Mouse (Mus musculus) heart, adult 2 months (tissue): ENCODE results near the gene Col4a2. TPM values are rescaled to one million over a fixed set of nuclear protein-coding genes. Genes with fewer than 3 reads are reported as not detected.

Experiments
- DNase-seq, 2 experiments: peaks; one replicate each; pipeline ENCODE4 v3.0.0; 2021
- H3K27ac ChIP-seq: fragments of 200-600 bp; 2 replicates; pipeline ENCODE4 v1.8.1; 2022
- H3K27me3 ChIP-seq: fragments of 200-500 bp; 2 replicates; pipeline ENCODE4 v1.6.1; 2012; ENCODE audit warnings: mild to moderate bottlenecking, low read length, inconsistent platforms, mixed read lengths; ENCODE audit not compliant: control insufficient read depth, insufficient read depth
- H3K36me3 ChIP-seq: fragments of 200-500 bp; 2 replicates; pipeline ENCODE4 v1.6.1; 2012; ENCODE audit warnings: low read length, inconsistent platforms; ENCODE audit not compliant: control insufficient read depth, insufficient read depth
- H3K4me1 ChIP-seq: fragments of 200-500 bp; 2 replicates; pipeline ENCODE4 v1.6.1; 2011; ENCODE audit warnings: low read length; ENCODE audit not compliant: control insufficient read depth, insufficient read depth
- H3K4me3 ChIP-seq: fragments of 200-600 bp; 2 replicates; pipeline ENCODE4 v1.8.1; 2022
- H3K79me2 ChIP-seq: fragments of 200-500 bp; replicated peaks from 2 replicates; pipeline ENCODE4 v1.6.1; 2012; ENCODE audit warnings: mild to moderate bottlenecking, inconsistent platforms, low read length, moderate library complexity, mixed read lengths; ENCODE audit not compliant: control insufficient read depth, insufficient read depth
- H3K9ac ChIP-seq: fragments of 200-500 bp; 2 replicates; pipeline ENCODE4 v1.6.1; 2012; ENCODE audit warnings: low read depth, mild to moderate bottlenecking, control low read depth, inconsistent platforms, low read length, mixed read lengths
- CTCF ChIP-seq: fragments of 200-600 bp; IDR thresholded peaks from 2 replicates; pipeline ENCODE4 v1.8.1; 2022; ENCODE audit warnings: antibody characterized with exemption, mild to moderate bottlenecking, moderate library complexity
- EP300 ChIP-seq: fragments of 200-500 bp; IDR thresholded peaks from 2 replicates; pipeline ENCODE4 v1.6.1; 2011; ENCODE audit warnings: low read depth, low read length, control low read depth; ENCODE audit not compliant: insufficient read depth
- POLR2A ChIP-seq: fragments of 200-500 bp; IDR thresholded peaks from 2 replicates; pipeline ENCODE4 v1.6.1; 2011; ENCODE audit warnings: mild to moderate bottlenecking, low read depth, low read length, control low read depth; ENCODE audit not compliant: insufficient read depth
- WGBS: fragments of 180-500 bp; shearing (Covaris S2); methylation state at CpG from one replicate; pipeline ENCODE4 v1.1.7; 2018; 5-methylcytosine and 5-hydroxymethylcytosine counted together
- intact Hi-C: fragments of 180-260 bp; cut with DNase I; formaldehyde crosslinking; loops from one replicate; pipeline ENCODE4 v1.15.1; 2025
- polyA plus RNA-seq: library from polyadenylated mRNA; depleted of rRNA; stranded (reverse); fragments of >200 nt; gene quantifications from 2 replicates; pipeline ENCODE4 v1.2.3, GENCODE M21; 2012
- total RNA-seq, 2 experiments: library from RNA; stranded (reverse); gene quantifications; 2 replicates each; pipeline ENCODE4 v1.2.3; 2021

The Col4a2 gene
- total and polyA plus RNA-seq, 3 experiments = 104 to 172 (median 139) TPM

GRCm38 (mm10) chr8:11272205-11272604 is 40.4 kb upstream of the Col4a2 start:
- peaks cover 43% of the 10 kb centered on the region for H3K36me3 ChIP-seq
- H3K9ac ChIP-seq = no peak overlapping the region
- H3K27me3 ChIP-seq = no peaks in the 10 kb centered on the region
- TF ChIP-seq POLR2A = no peak
- TF ChIP-seq EP300 = 0 out of 2 replicates have a peak, but pooled peaks have one; percentile 16
- TF ChIP-seq CTCF = no peak
- intact Hi-C loops = no loop called here
- no peak overlapping the region for H3K4me3 ChIP-seq
- H3K27ac ChIP-seq = peak overlapping the region; percentile 67
- WGBS = 40% methylated on average over 6 of the region's 6 CpGs
- peaks cover 52% of the 10 kb centered on the region for H3K4me1 ChIP-seq
- H3K79me2 ChIP-seq = peaks cover 3% of the 10 kb centered on the region; the same call in 1 of the 2 replicates
- no peak for DNase-seq

- H3K79me2 ChIP-seq = peaks cover 2% of the 10 kb centered on the region; the same call in 1 of the 2 replicates
- H3K36me3 ChIP-seq = peaks cover 38% of the 10 kb centered on the region
- peak overlapping the region; percentile 67 for H3K27ac ChIP-seq
- TF ChIP-seq EP300 (peak; percentile 67; the same call in 1 of the 2 replicates), CTCF (no peak)
- peaks cover 61% of the 10 kb centered on the region for H3K4me1 ChIP-seq
- H3K9ac ChIP-seq = no peak overlapping the region
- H3K4me3 ChIP-seq = no peak overlapping the region
- intact Hi-C loops = no loop called here
- 34% methylated on average over 15 of the region's 15 CpGs for WGBS
- no peaks in the 10 kb centered on the region for H3K27me3 ChIP-seq
- peak; percentile 77 to 86 for DNase-seq
Observed at GRCm38 (mm10) chr8:11273506-11274158, 39.0 kb upstream of the Col4a2 start.

- WGBS = 41% methylated on average over 7 of the region's 7 CpGs
- no peak overlapping the region for H3K9ac ChIP-seq
- intact Hi-C loops = no loop called here
Observed at GRCm38 (mm10) chr8:11274415-11274814, 38.2 kb upstream of the Col4a2 start.

GRCm38 (mm10) chr8:11276286-11276685 is 36.3 kb upstream of the Col4a2 start:
- TF ChIP-seq EP300 (no peak), CTCF (no peak), POLR2A (no peak)
- intact Hi-C loops = no loop called here
- peak overlapping the region; percentile 78 for H3K27ac ChIP-seq
- H3K4me1 ChIP-seq = peaks cover 59% of the 10 kb centered on the region
- H3K9ac ChIP-seq = no peak overlapping the region
- H3K36me3 ChIP-seq = peaks cover 28% of the 10 kb centered on the region
- H3K27me3 ChIP-seq = no peaks in the 10 kb centered on the region
- peaks cover 3% of the 10 kb centered on the region; the same call in 1 of the 2 replicates for H3K79me2 ChIP-seq
- WGBS = 44% methylated on average over 6 of the region's 6 CpGs
- DNase-seq = no peak
- no peak overlapping the region for H3K4me3 ChIP-seq

More at GRCm38 (mm10) chr8:11274415-11274814, 38.2 kb upstream of the Col4a2 start:
- Histone ChIP-seq H3K36me3 (peaks cover 38% of the 10 kb centered on the region), H3K27ac (peak overlapping the region; percentile 67), H3K79me2 (peaks cover 2% of the 10 kb centered on the region; the same call in 1 of the 2 replicates), H3K27me3 (no peaks in the 10 kb centered on the region), H3K4me3 (no peak overlapping the region), H3K4me1 (peaks cover 60% of the 10 kb centered on the region)
- no peak for DNase-seq
- no peak for TF ChIP-seq CTCF
- 0 out of 2 replicates have a peak, but pooled peaks have one; percentile 3 for TF ChIP-seq EP300

GRCm38 (mm10) chr8:11277602-11278051 is 35.0 kb upstream of the Col4a2 start:
- DNase-seq = peak; percentile 63 to 68
- peaks cover 21% of the 10 kb centered on the region for H3K36me3 ChIP-seq
- intact Hi-C loops = loop anchor here (2.0 kb wide), 3 partner anchors 17 to 31 kb away; no protein-coding TSS in a partner anchor
- no peak overlapping the region for H3K9ac ChIP-seq
- 28% methylated on average over 3 of the region's 3 CpGs for WGBS
- H3K27me3 ChIP-seq = no peaks in the 10 kb centered on the region
- H3K79me2 ChIP-seq = peaks cover 6% of the 10 kb centered on the region
- peaks cover 60% of the 10 kb centered on the region for H3K4me1 ChIP-seq
- no peak overlapping the region for H3K4me3 ChIP-seq
- peak overlapping the region; percentile 78 for H3K27ac ChIP-seq
- TF ChIP-seq POLR2A = no peak
- peak; percentile 62; the same call in 1 of the 2 replicates for TF ChIP-seq EP300
- TF ChIP-seq CTCF = no peak

GRCm38 (mm10) chr8:11278101-11278611 is 34.4 kb upstream of the Col4a2 start:
- intact Hi-C loops = loop anchor here (2.0 kb wide), 3 partner anchors 17 to 31 kb away; no protein-coding TSS in a partner anchor
- H3K4me3 ChIP-seq = peak overlapping the region; percentile 17; the same call in 1 of the 2 replicates
- 6% methylated on average over 4 of the region's 4 CpGs for WGBS
- peaks cover 22% of the 10 kb centered on the region for H3K36me3 ChIP-seq
- H3K9ac ChIP-seq = no peak overlapping the region
- H3K27ac ChIP-seq = peak overlapping the region; percentile 78
- H3K79me2 ChIP-seq = peaks cover 6% of the 10 kb centered on the region
- H3K27me3 ChIP-seq = no peaks in the 10 kb centered on the region
- no peak for TF ChIP-seq CTCF
- TF ChIP-seq EP300 = no peak
- TF ChIP-seq POLR2A = no peak
- peaks cover 62% of the 10 kb centered on the region for H3K4me1 ChIP-seq
- DNase-seq = peak; percentile 75 to 77
